ENCODE assay signal across 19 mouse cellular contexts in genomic region chr13:103643486-103643885, GRCm38 (mm10).
A peak's percentile ranks its signal among the peaks of the same experiment; 100 is the strongest.
DNase-seq lines count a peak whose midpoint lies in the region; ATAC-seq lines count a peak whose summit lies in the region.
"Had no signal": no experiment of that assay in that cellular context is flagged by ENCODE, and none has a peak within 500 bp of the region (broad histone marks: within the 10 kb centered on the region; RNA-seq: fewer than 3 reads in every experiment).

No protein-coding gene starts in this region.

- H3K4me3 ChIP-seq in hindbrain, embryonic 10.5 days = no peak overlapping the region
- H3K4me3 ChIP-seq in hindbrain, embryonic 12.5 days = no peak overlapping the region
- H3K4me3 ChIP-seq in midbrain, embryonic 14.5 days (replicated peaks; ENCODE audit: low read depth, low read length) = no peak overlapping the region
- no peak overlapping the region for H3K4me3 ChIP-seq in midbrain, embryonic 11.5 days (ENCODE audit: low read depth, low read length)
- H3K4me3 ChIP-seq: embryonic facial prominence, embryonic 13.5 days; embryonic facial prominence, embryonic 15.5 days; erythroblast, embryonic 14.5 days; forebrain, embryonic 10.5 days; forebrain, embryonic 13.5 days; forebrain, embryonic 15.5 days had no signal

- 53% methylated on average over 5 of the region's 5 CpGs for WGBS in hindbrain, embryonic 10.5 days
- 39% methylated on average over 5 of the region's 5 CpGs for WGBS in hindbrain, embryonic 12.5 days
- whole genome bisulfite sequencing in midbrain, embryonic 14.5 days = 24% methylated on average over 5 of the region's 5 CpGs
- 33% methylated on average over 5 of the region's 5 CpGs for WGBS in midbrain, embryonic 11.5 days

- no peaks in the 10 kb centered on the region for H3K27me3 ChIP-seq in hindbrain, embryonic 10.5 days (ENCODE audit: insufficient read depth, poor library complexity, severe bottlenecking)
- H3K27me3 ChIP-seq in hindbrain, embryonic 12.5 days = no peaks in the 10 kb centered on the region
- no peaks in the 10 kb centered on the region for H3K27me3 ChIP-seq in midbrain, embryonic 14.5 days (ENCODE audit: control insufficient read depth, insufficient read depth, low read length)
- no peaks in the 10 kb centered on the region for H3K27me3 ChIP-seq in midbrain, embryonic 11.5 days (ENCODE audit: control insufficient read depth, insufficient read depth, low read length)
- H3K27me3 ChIP-seq: embryonic facial prominence, embryonic 13.5 days; forebrain, embryonic 13.5 days; forebrain, embryonic 15.5 days had no signal

- H3K4me2 ChIP-seq in hindbrain, embryonic 12.5 days (replicated peaks) = no peak overlapping the region
- H3K4me2 ChIP-seq in midbrain, embryonic 14.5 days (ENCODE audit: low read length) = no peak overlapping the region
- H3K4me2 ChIP-seq in midbrain, embryonic 11.5 days = no peak overlapping the region
- H3K4me2 ChIP-seq: embryonic facial prominence, embryonic 13.5 days; embryonic facial prominence, embryonic 15.5 days; forebrain, embryonic 13.5 days; forebrain, embryonic 15.5 days had no signal

- no peak overlapping the region for H3K9ac ChIP-seq in hindbrain, embryonic 12.5 days
- H3K9ac ChIP-seq in midbrain, embryonic 14.5 days (replicated peaks; ENCODE audit: low read length) = no peak overlapping the region; the same call in 1 of the 2 replicates
- no peak overlapping the region for H3K9ac ChIP-seq in midbrain, embryonic 11.5 days (ENCODE audit: low read length)
- H3K9ac ChIP-seq: embryonic facial prominence, embryonic 15.5 days; forebrain, embryonic 13.5 days; forebrain, embryonic 15.5 days had no signal

- no peaks in the 10 kb centered on the region for H3K36me3 ChIP-seq in hindbrain, embryonic 10.5 days
- no peaks in the 10 kb centered on the region for H3K36me3 ChIP-seq in hindbrain, embryonic 12.5 days
- H3K36me3 ChIP-seq in midbrain, embryonic 14.5 days (ENCODE audit: control insufficient read depth, insufficient read depth, low read length) = no peaks in the 10 kb centered on the region
- no peaks in the 10 kb centered on the region for H3K36me3 ChIP-seq in midbrain, embryonic 11.5 days (ENCODE audit: control insufficient read depth, insufficient read depth, low read length)
- H3K36me3 ChIP-seq: embryonic facial prominence, embryonic 13.5 days; embryonic facial prominence, embryonic 15.5 days; forebrain, embryonic 10.5 days; forebrain, embryonic 15.5 days had no signal

- peaks cover 10% of the 10 kb centered on the region for H3K4me1 ChIP-seq in hindbrain, embryonic 10.5 days (replicated peaks)
- 0 out of 2 replicates have a peak, but pooled peaks cover 5% of the 10 kb centered on the region for H3K4me1 ChIP-seq in hindbrain, embryonic 12.5 days
- H3K4me1 ChIP-seq in midbrain, embryonic 14.5 days (ENCODE audit: control insufficient read depth, insufficient read depth, low read length) = no peaks in the 10 kb centered on the region; the same call in 1 of the 2 replicates
- peaks cover 7% of the 10 kb centered on the region for H3K4me1 ChIP-seq in midbrain, embryonic 11.5 days (ENCODE audit: control insufficient read depth, insufficient read depth, low read length)

- DNase-seq in adrenal gland, adult 8-10 months = peak; percentile 29
- no peak for DNase-seq in adrenal gland, postnatal 36 days
- DNase-seq in heart, adult 11 months = peak; percentile 66
- DNase-seq in heart, postnatal 36 days = no peak
- no peak for DNase-seq in hindbrain, embryonic 10.5 days (ENCODE audit: low spot score)
- peak; percentile 20 for DNase-seq in midbrain, embryonic 14.5 days
- DNase-seq in midbrain, embryonic 11.5 days (ENCODE audit: low spot score, missing footprints) = no peak
- DNase-seq: cerebellum, adult 11 months; cerebellum, adult 18-20 months; cerebellum, adult 8-10 months; cerebellum, adult 9-11 months; cerebellum, postnatal 36 days had no signal

- no peak for ATAC-seq in hindbrain, embryonic 12.5 days (ENCODE audit: low FRiP score)
- ATAC-seq in midbrain, embryonic 14.5 days (ENCODE audit: low FRiP score, low TSS enrichment) = no peak
- no peak for ATAC-seq in midbrain, embryonic 11.5 days (ENCODE audit: low FRiP score)

- 0 out of 2 replicates have a peak overlapping the region, but pooled peaks have one; percentile 45 for H3K27ac ChIP-seq in hindbrain, embryonic 10.5 days
- no peak overlapping the region for H3K27ac ChIP-seq in hindbrain, embryonic 12.5 days
- no peak overlapping the region for H3K27ac ChIP-seq in midbrain, embryonic 14.5 days (replicated peaks; ENCODE audit: low read depth, low read length)
- H3K27ac ChIP-seq in midbrain, embryonic 11.5 days (ENCODE audit: low read depth, low read length) = no peak overlapping the region
- H3K27ac ChIP-seq: embryonic facial prominence, embryonic 13.5 days; embryonic facial prominence, embryonic 15.5 days; forebrain, embryonic 13.5 days; forebrain, embryonic 15.5 days had no signal

- no peaks in the 10 kb centered on the region for H3K9me3 ChIP-seq in hindbrain, embryonic 10.5 days
- no peaks in the 10 kb centered on the region for H3K9me3 ChIP-seq in hindbrain, embryonic 12.5 days (replicated peaks)
- no peaks in the 10 kb centered on the region for H3K9me3 ChIP-seq in midbrain, embryonic 14.5 days (ENCODE audit: control insufficient read depth, low read length)
- H3K9me3 ChIP-seq in midbrain, embryonic 11.5 days (ENCODE audit: control insufficient read depth, low read length) = no peaks in the 10 kb centered on the region
- H3K9me3 ChIP-seq: embryonic facial prominence, embryonic 13.5 days; embryonic facial prominence, embryonic 15.5 days; forebrain, embryonic 10.5 days; forebrain, embryonic 13.5 days; forebrain, embryonic 15.5 days had no signal

- intact Hi-C loops in heart, postnatal 36 days (cut with DNase I) = loop anchor here (5.0 kb wide), 2 partner anchors 306 to 516 kb away; no protein-coding TSS in a partner anchor

Comparison
In these comparisons a context has a peak if more than half of its experiments do, and no peak if none do; other contexts are left out.
1. DNase-seq: peak in adrenal gland, adult 8-10 months (single experiment), heart, adult 11 months (single experiment) and midbrain, embryonic 14.5 days (single experiment); none in adrenal gland, postnatal 36 days (0 of 2), heart, postnatal 36 days (0 of 2), hindbrain, embryonic 10.5 days (single experiment) and midbrain, embryonic 11.5 days (single experiment).